Mouse (Mus musculus) C2C12 (cell line): ENCODE results near the gene Cib1. TPM values are rescaled to one million over a fixed set of nuclear protein-coding genes. Genes with fewer than 3 reads are reported as not detected.

Experiments
- H3K27me3 ChIP-seq: one replicate; pipeline ENCODE4 v1.6.1; 2011; ENCODE audit not compliant: control insufficient read depth, insufficient read depth, insufficient read length
- H3K36me3 ChIP-seq: one replicate; pipeline ENCODE4 v1.6.1; 2011; ENCODE audit not compliant: control insufficient read depth, insufficient read depth
- H3K4me3 ChIP-seq: one replicate; pipeline ENCODE4 v1.5.1; 2011; ENCODE audit warnings: mild to moderate bottlenecking, control low read depth; ENCODE audit not compliant: poor library complexity, insufficient read depth, severe bottlenecking
- H3K79me2 ChIP-seq: one replicate; pipeline ENCODE4 v1.6.1; 2011; ENCODE audit not compliant: control insufficient read depth, insufficient read depth
- H3K79me3 ChIP-seq: one replicate; pipeline ENCODE4 v1.6.1; 2011; ENCODE audit warnings: low read depth, control low read depth
- H3ac ChIP-seq: one replicate; pipeline ENCODE3; 2011; ENCODE audit warnings: low read depth; ENCODE audit not compliant: control insufficient read depth, insufficient read length
- CEBPB ChIP-seq: IDR thresholded peaks from one replicate; pipeline ENCODE4 v1.6.1; 2011; ENCODE audit warnings: low read depth, mild to moderate bottlenecking, control low read depth, moderate library complexity
- CTCF ChIP-seq: IDR thresholded peaks from one replicate; pipeline ENCODE4 v1.5.1; 2011; ENCODE audit not compliant: control insufficient read depth, insufficient read depth, insufficient read length
- FOSL1 ChIP-seq: IDR thresholded peaks from one replicate; pipeline ENCODE4 v1.8.0; 2011; ENCODE audit warnings: mild to moderate bottlenecking, low read length; ENCODE audit not compliant: poor library complexity, insufficient read depth, severe bottlenecking
- MAX ChIP-seq: IDR thresholded peaks from one replicate; pipeline ENCODE4 v1.6.1; 2011; ENCODE audit warnings: mild to moderate bottlenecking, control low read depth
- MYOD1 ChIP-seq: IDR thresholded peaks from one replicate; pipeline ENCODE4 v1.6.1; 2011; ENCODE audit warnings: low read depth; ENCODE audit not compliant: control insufficient read depth, insufficient read length
- MYOG ChIP-seq: IDR thresholded peaks from one replicate; pipeline ENCODE4 v1.6.1; 2011; ENCODE audit not compliant: control insufficient read depth, insufficient read length; ENCODE audit errors: extremely low read depth
- USF1 ChIP-seq: IDR thresholded peaks from one replicate; pipeline ENCODE4 v1.6.1; 2011; ENCODE audit warnings: low read depth, mild to moderate bottlenecking, control low read depth, moderate library complexity
- polyA plus RNA-seq: library from polyadenylated mRNA; unstranded; fragments of >200 nt; fragmentation: generic; extraction: Trizol; gene quantifications from one replicate; pipeline ENCODE4 v1.2.1, GENCODE M21; 2012; ENCODE audit warnings: missing spikeins

Gene Cib1
- polyA plus RNA-seq, 1 experiment = 131 TPM

GRCm38 (mm10) chr7:80184968-80185367 lies 47.6 kb downstream of the Cib1 start:
- Histone ChIP-seq H3K79me3 (peaks cover 18% of the 10 kb centered on the region), H3K36me3 (no peaks in the 10 kb centered on the region)
- TF ChIP-seq FOSL1 = no peak
- no peak for TF ChIP-seq MYOG
- TF ChIP-seq CTCF = no peak
- no peak for TF ChIP-seq CEBPB
- no peak for TF ChIP-seq MYOD1
- no peak for TF ChIP-seq MAX
- TF ChIP-seq USF1 = no peak

GRCm38 (mm10) chr7:80184551-80184950 lies 48.1 kb downstream of the Cib1 start:
- H3K79me2 ChIP-seq = peaks cover 26% of the 10 kb centered on the region
- no peaks in the 10 kb centered on the region for H3K27me3 ChIP-seq
- H3K79me3 ChIP-seq = peaks cover 14% of the 10 kb centered on the region
- TF ChIP-seq CEBPB = no peak
- no peak for TF ChIP-seq MYOD1
- TF ChIP-seq USF1 = no peak
- TF ChIP-seq CTCF = no peak
- TF ChIP-seq MYOG = no peak
- TF ChIP-seq MAX = no peak
- no peak for TF ChIP-seq FOSL1
- no peaks in the 10 kb centered on the region for H3K36me3 ChIP-seq
- H3ac ChIP-seq = no peak overlapping the region
- no peak overlapping the region for H3K4me3 ChIP-seq

More at GRCm38 (mm10) chr7:80184968-80185367, 47.6 kb downstream of the Cib1 start:
- Histone ChIP-seq H3K27me3 (no peaks in the 10 kb centered on the region), H3K79me2 (peaks cover 30% of the 10 kb centered on the region), H3K4me3 (no peak overlapping the region), H3ac (no peak overlapping the region)

- no peak overlapping the region for H3K4me3 ChIP-seq
- TF ChIP-seq MYOD1 = no peak
- TF ChIP-seq FOSL1 = no peak
- TF ChIP-seq CEBPB = no peak
- no peak for TF ChIP-seq USF1
- H3K27me3 ChIP-seq = no peaks in the 10 kb centered on the region
- no peaks in the 10 kb centered on the region for H3K36me3 ChIP-seq
- H3K79me3 ChIP-seq = peaks cover 11% of the 10 kb centered on the region
- H3ac ChIP-seq = no peak overlapping the region
- peaks cover 20% of the 10 kb centered on the region for H3K79me2 ChIP-seq
Measured at GRCm38 (mm10) chr7:80183969-80184368, 48.6 kb downstream of the Cib1 start.

- Histone ChIP-seq H3ac (no peak overlapping the region), H3K79me2 (peaks cover 15% of the 10 kb centered on the region), H3K4me3 (no peak overlapping the region), H3K79me3 (peaks cover 10% of the 10 kb centered on the region), H3K27me3 (no peaks in the 10 kb centered on the region), H3K36me3 (no peaks in the 10 kb centered on the region)
- TF ChIP-seq CTCF (no peak), MYOD1 (no peak), USF1 (no peak), FOSL1 (no peak), MAX (no peak), MYOG (no peak), CEBPB (no peak)
Measured at GRCm38 (mm10) chr7:80183466-80183865, 49.1 kb downstream of the Cib1 start.

- H3K79me3 ChIP-seq = no peaks in the 10 kb centered on the region
- TF ChIP-seq USF1 = no peak
- no peak for TF ChIP-seq MAX
- TF ChIP-seq CTCF = no peak
- no peak overlapping the region for H3ac ChIP-seq
- H3K36me3 ChIP-seq = no peaks in the 10 kb centered on the region
- H3K27me3 ChIP-seq = no peaks in the 10 kb centered on the region
- no peak overlapping the region for H3K4me3 ChIP-seq
- H3K79me2 ChIP-seq = peaks cover 1% of the 10 kb centered on the region
Measured at GRCm38 (mm10) chr7:80182139-80182538, 50.5 kb downstream of the Cib1 start.

- TF ChIP-seq CEBPB = no peak
- TF ChIP-seq MYOG = no peak
- TF ChIP-seq USF1 = no peak
- TF ChIP-seq MYOD1 = no peak
- TF ChIP-seq CTCF = no peak
- TF ChIP-seq MAX = no peak
- TF ChIP-seq FOSL1 = no peak
- Histone ChIP-seq H3K4me3 (no peak overlapping the region), H3K36me3 (no peaks in the 10 kb centered on the region), H3K27me3 (no peaks in the 10 kb centered on the region), H3ac (no peak overlapping the region), H3K79me2 (no peaks in the 10 kb centered on the region), H3K79me3 (no peaks in the 10 kb centered on the region)
Measured at GRCm38 (mm10) chr7:80181078-80181477, 51.5 kb downstream of the Cib1 start.
